Mouse (Mus musculus): ENCODE data around the gene Cacng7. TPM values are rescaled to one million over a fixed set of nuclear protein-coding genes. Genes with fewer than 3 reads are reported as not detected.

The Cacng7 gene
- polyA plus RNA-seq, 1 experiment from 2014 or later, result 4.2 TPM

- Histone ChIP-seq H3K9ac (replicated peaks) (no peak overlapping the region), H3K27ac (replicated peaks) (no peak overlapping the region), H3K4me1 (peaks cover 11% of the 10 kb centered on the region), H3K27me3 (no peaks in the 10 kb centered on the region), H3K4me2 (replicated peaks) (no peak overlapping the region), H3K9me3 (no peaks in the 10 kb centered on the region), H3K36me3 (peaks cover under 1% of the 10 kb centered on the region; the same call in 1 of the 2 replicates), H3K4me3 (no peak overlapping the region)
- ATAC-seq (ENCODE audit: low FRiP score, low read depth), result no peak
These were observed 67.2 kb downstream of the Cacng7 start for GRCm38 (mm10) chr7:3399937-3400336.

- H3K27ac ChIP-seq (replicated peaks), result no peak overlapping the region
- WGBS, result 62% methylated on average over 11 of the region's 11 CpGs
- no peaks in the 10 kb centered on the region for H3K9me3 ChIP-seq
- no peak overlapping the region for H3K4me2 ChIP-seq (replicated peaks)
- H3K9ac ChIP-seq (replicated peaks), result no peak overlapping the region
- ATAC-seq (ENCODE audit: low FRiP score, low read depth), result no peak
- H3K4me3 ChIP-seq, result no peak overlapping the region
- no peaks in the 10 kb centered on the region for H3K36me3 ChIP-seq
- H3K27me3 ChIP-seq, result peaks cover 35% of the 10 kb centered on the region
- peaks cover 11% of the 10 kb centered on the region for H3K4me1 ChIP-seq
These were observed 77.2 kb downstream of the Cacng7 start for GRCm38 (mm10) chr7:3409729-3410520.

DNA sequence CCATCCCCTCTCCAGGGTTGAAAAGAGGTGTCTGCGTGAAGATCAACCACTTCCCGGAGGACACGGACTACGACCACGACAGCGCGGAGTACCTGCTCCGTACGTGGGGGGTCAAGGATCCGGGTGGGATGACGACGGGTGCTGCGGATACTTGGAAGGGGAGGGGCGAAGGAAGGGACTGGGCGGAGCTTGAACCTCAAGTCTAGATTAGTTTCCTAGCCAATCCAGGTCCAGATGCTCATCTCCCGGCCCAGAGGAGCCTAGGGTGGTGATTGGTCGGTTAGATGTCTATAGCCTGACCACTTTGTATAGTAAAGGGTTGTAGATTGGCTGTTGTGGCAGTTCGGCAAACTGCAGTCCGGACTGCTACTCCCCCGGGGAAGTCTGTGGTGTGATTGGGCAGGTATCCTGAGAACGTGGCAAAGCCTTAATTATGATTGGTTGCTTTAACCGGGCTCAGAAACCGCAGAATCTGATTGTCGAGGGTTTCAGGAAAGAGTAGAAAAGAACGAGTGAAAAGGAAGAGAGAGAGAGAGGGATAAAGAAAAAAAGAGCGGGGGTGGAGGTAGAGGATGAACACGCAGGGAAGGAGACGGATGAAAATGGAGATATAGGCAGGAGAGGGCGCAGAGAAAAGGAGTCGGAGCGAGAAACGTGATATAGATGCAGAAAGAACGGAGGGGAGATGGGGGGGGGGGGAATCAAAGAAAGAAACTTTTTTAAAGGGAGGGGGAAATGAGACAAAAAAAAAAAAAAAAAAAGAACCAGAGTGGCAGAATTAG lies 78.6 kb downstream of the Cacng7 start:
- Histone ChIP-seq H3K4me3 (peak overlapping the region; percentile 41), H3K4me1 (peaks cover 22% of the 10 kb centered on the region), H3K27me3 (peaks cover 49% of the 10 kb centered on the region), H3K36me3 (no peaks in the 10 kb centered on the region), H3K4me2 (replicated peaks) (peak overlapping the region; percentile 68), H3K27ac (replicated peaks) (no peak overlapping the region), H3K9ac (replicated peaks) (peak overlapping the region; percentile 28; the same call in 1 of the 2 replicates), H3K9me3 (no peaks in the 10 kb centered on the region)
- peak; percentile 91 for ATAC-seq (ENCODE audit: low FRiP score, low read depth)
- WGBS, result 1% methylated on average over 33 of the region's 33 CpGs

- Histone ChIP-seq H3K4me2 (replicated peaks) (peak overlapping the region; percentile 68), H3K4me3 (peak overlapping the region; percentile 41), H3K4me1 (peaks cover 22% of the 10 kb centered on the region), H3K27ac (replicated peaks) (no peak overlapping the region), H3K9ac (replicated peaks) (peak overlapping the region; percentile 34; the same call in 1 of the 2 replicates), H3K36me3 (no peaks in the 10 kb centered on the region), H3K9me3 (no peaks in the 10 kb centered on the region), H3K27me3 (peaks cover 56% of the 10 kb centered on the region)
- ATAC-seq (ENCODE audit: low FRiP score, low read depth), result no peak
- 2% methylated on average over 20 of the region's 20 CpGs for WGBS
These were observed 79.3 kb downstream of the Cacng7 start for GRCm38 (mm10) chr7:3412036-3412435.

- peaks cover 67% of the 10 kb centered on the region for H3K27me3 ChIP-seq
These were observed 82.1 kb downstream of the Cacng7 start for GRCm38 (mm10) chr7:3414888-3415287.

DNA sequence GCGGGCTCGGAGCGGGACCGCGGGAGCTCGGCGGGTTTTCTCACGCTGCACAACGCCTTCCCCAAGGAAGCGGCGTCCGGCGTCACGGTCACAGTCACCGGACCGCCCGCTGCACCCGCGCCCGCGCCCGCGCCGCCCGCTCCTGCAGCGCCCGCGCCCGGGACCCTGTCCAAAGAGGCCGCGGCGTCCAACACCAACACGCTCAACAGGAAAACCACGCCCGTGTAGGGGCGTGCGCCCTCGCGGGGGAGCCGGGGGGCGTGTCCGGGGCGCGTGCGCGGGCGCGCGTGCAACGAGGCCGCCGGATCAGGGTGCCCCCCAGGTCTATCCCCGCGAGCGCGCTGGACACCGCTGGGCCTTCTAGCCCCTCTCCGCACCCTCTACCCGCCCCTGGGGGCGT lies 82.6 kb downstream of the Cacng7 start:
- ATAC-seq (ENCODE audit: low FRiP score, low read depth), result no peak; the same call in 1 of the 2 replicates
- Histone ChIP-seq H3K4me3 (peak overlapping the region; percentile 64), H3K9me3 (no peaks in the 10 kb centered on the region), H3K4me2 (replicated peaks) (peak overlapping the region; percentile 99), H3K27me3 (peaks cover 69% of the 10 kb centered on the region), H3K9ac (replicated peaks) (peak overlapping the region; percentile 70), H3K27ac (replicated peaks) (no peak overlapping the region), H3K36me3 (no peaks in the 10 kb centered on the region), H3K4me1 (peaks cover 22% of the 10 kb centered on the region)
- 0% methylated on average over 48 of the region's 60 CpGs for WGBS

More at GRCm38 (mm10) chr7:3414888-3415287, 82.1 kb downstream of the Cacng7 start:
- Histone ChIP-seq H3K9ac (replicated peaks) (peak overlapping the region; percentile 70), H3K36me3 (no peaks in the 10 kb centered on the region), H3K4me3 (peak overlapping the region; percentile 64), H3K27ac (replicated peaks) (no peak overlapping the region), H3K4me2 (replicated peaks) (peak overlapping the region; percentile 99), H3K9me3 (no peaks in the 10 kb centered on the region), H3K4me1 (peaks cover 22% of the 10 kb centered on the region)
- under 1% methylated on average over 43 of the region's 47 CpGs for WGBS
- peak; percentile 8; the same call in 1 of the 2 replicates for ATAC-seq (ENCODE audit: low FRiP score, low read depth)

Small RNA genes within 50 kb of the gene (microRNA-seq; reads per million reads assigned to microRNA genes)
- 27.4 reads per million, percentile 37 among the genes with 10 or more reads in this experiment for gene Gm23450

Other genes starting within 250 kb of the Cacng7 start
- 0.14 and 0.17 TPM in 2 replicates for gene AU018091, start 163.8 kb upstream of the Cacng7 start, polyA plus RNA-seq (2016; fragmentation: Nextera tagmentation; extraction: Ambion mirVana)
- gene Nlrp12, start 83.2 kb upstream of the Cacng7 start, polyA plus RNA-seq (2016; fragmentation: Nextera tagmentation; extraction: Ambion mirVana), result not detected in 2 replicates
- 30.2 and 31.7 TPM in 2 replicates for gene Myadm, start 43.9 kb upstream of the Cacng7 start, polyA plus RNA-seq (2016; fragmentation: Nextera tagmentation; extraction: Ambion mirVana)
- 0.48 and 2.4 TPM in 2 replicates for gene Prkcg, start 43.8 kb upstream of the Cacng7 start, polyA plus RNA-seq (2016; fragmentation: Nextera tagmentation; extraction: Ambion mirVana)
- 7.4 and 7.9 TPM in 2 replicates for gene Cacng8, start 57.7 kb downstream of the Cacng7 start, polyA plus RNA-seq (2016; fragmentation: Nextera tagmentation; extraction: Ambion mirVana)
- gene Cacng6, start 91.2 kb downstream of the Cacng7 start, polyA plus RNA-seq (2016; fragmentation: Nextera tagmentation; extraction: Ambion mirVana), result 0.20 TPM in 1 of 2 replicates, not detected in the other
- gene Tarm1, start 169.7 kb downstream of the Cacng7 start, polyA plus RNA-seq (2016; fragmentation: Nextera tagmentation; extraction: Ambion mirVana), result not detected in 2 replicates

Measured in midbrain, embryonic 12.5 days (tissue).